In the genomic region with DNA sequence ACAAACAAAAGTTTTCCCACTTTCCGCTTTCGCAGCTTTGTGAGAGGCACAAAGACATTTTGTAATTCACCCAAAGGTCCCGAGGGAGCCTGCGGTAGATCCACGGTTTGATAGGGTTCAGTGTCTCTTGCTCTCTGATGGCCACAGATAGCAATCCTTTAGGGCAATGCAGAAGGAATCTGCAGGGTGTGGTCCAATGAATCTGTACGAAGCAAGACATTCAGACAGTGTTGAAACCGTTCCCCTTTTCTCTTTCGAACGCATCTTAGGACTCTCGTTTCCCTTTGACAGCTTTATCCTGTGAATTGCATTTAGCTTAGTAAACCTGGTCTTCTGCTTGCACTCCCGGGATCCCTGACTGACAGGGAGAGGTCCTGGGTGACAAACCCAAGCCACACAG, we compare ENCODE assay signal across 30 mouse cellular contexts.
A peak's percentile ranks its signal among the peaks of the same experiment; 100 is the strongest.
DNase-seq lines count a peak whose midpoint lies in the region; ATAC-seq lines count a peak whose summit lies in the region.
"Had no signal": no experiment of that assay in that cellular context is flagged by ENCODE, and none has a peak within 500 bp of the region (broad histone marks: within the 10 kb centered on the region; RNA-seq: fewer than 3 reads in every experiment).

No protein-coding gene starts in this region.

- H3K9me3 ChIP-seq in embryonic facial prominence, embryonic 13.5 days = no peaks in the 10 kb centered on the region
- H3K9me3 ChIP-seq in embryonic facial prominence, embryonic 10.5 days = no peaks in the 10 kb centered on the region
- H3K9me3 ChIP-seq: embryonic facial prominence, embryonic 15.5 days; G1E; heart, embryonic 12.5 days; heart, embryonic 15.5 days; hindbrain, embryonic 10.5 days had no signal

- no peaks in the 10 kb centered on the region for H3K36me3 ChIP-seq in embryonic facial prominence, embryonic 13.5 days
- no peaks in the 10 kb centered on the region for H3K36me3 ChIP-seq in embryonic facial prominence, embryonic 10.5 days (replicated peaks)
- H3K36me3 ChIP-seq: embryonic facial prominence, embryonic 15.5 days; heart, embryonic 12.5 days; heart, embryonic 15.5 days; hindbrain, embryonic 10.5 days had no signal

- peak overlapping the region; percentile 24; the same call in 1 of the 2 replicates for H3K4me2 ChIP-seq in embryonic facial prominence, embryonic 13.5 days
- H3K4me2 ChIP-seq: embryonic facial prominence, embryonic 15.5 days; heart, embryonic 12.5 days; heart, embryonic 15.5 days; hindbrain, embryonic 14.5 days had no signal

- no peak overlapping the region for H3K4me3 ChIP-seq in embryonic facial prominence, embryonic 13.5 days
- no peak overlapping the region for H3K4me3 ChIP-seq in embryonic facial prominence, embryonic 10.5 days
- H3K4me3 ChIP-seq: embryonic facial prominence, embryonic 15.5 days; gastrocnemius, adult 2 months; heart, embryonic 12.5 days; heart, embryonic 15.5 days; hindbrain, embryonic 10.5 days had no signal

- H3K9ac ChIP-seq in embryonic facial prominence, embryonic 13.5 days = no peak overlapping the region
- H3K9ac ChIP-seq: embryonic facial prominence, embryonic 15.5 days; forebrain, postnatal 0 days; heart, embryonic 12.5 days; heart, embryonic 15.5 days; hindbrain, embryonic 14.5 days had no signal

- H3K27me3 ChIP-seq in embryonic facial prominence, embryonic 13.5 days = peaks cover 12% of the 10 kb centered on the region
- H3K27me3 ChIP-seq in embryonic facial prominence, embryonic 10.5 days (replicated peaks; ENCODE audit: low read depth, poor library complexity, severe bottlenecking) = peaks cover 67% of the 10 kb centered on the region
- H3K27me3 ChIP-seq: CH12.LX; embryonic facial prominence, embryonic 15.5 days; heart, embryonic 15.5 days; Patski had no signal

- H3K27ac ChIP-seq in embryonic facial prominence, embryonic 13.5 days = no peak overlapping the region
- no peak overlapping the region for H3K27ac ChIP-seq in embryonic facial prominence, embryonic 10.5 days (replicated peaks)
- H3K27ac ChIP-seq: embryonic facial prominence, embryonic 15.5 days; gastrocnemius, adult 2 months; heart, embryonic 15.5 days; hindbrain, embryonic 10.5 days; hindbrain, embryonic 14.5 days; hindbrain, postnatal 0 days had no signal

- 40% methylated on average over 11 of the region's 11 CpGs for WGBS in embryonic facial prominence, embryonic 13.5 days
- WGBS in embryonic facial prominence, embryonic 10.5 days = 58% methylated on average over 11 of the region's 11 CpGs

- no peak for ATAC-seq in embryonic facial prominence, embryonic 13.5 days (ENCODE audit: insufficient number of reproducible peaks, insufficient read depth, low FRiP score, low TSS enrichment, low read depth)
- ATAC-seq in megakaryocyte, adult 5-6 weeks (ENCODE audit: poor library complexity, severe bottlenecking) = peak; percentile 80
- ATAC-seq: forebrain, embryonic 14.5 days; forebrain, postnatal 0 days; hindbrain, postnatal 0 days; inflammation-experienced regulatory T-cells, adult 6 months; Patski had no signal

- DNase-seq in embryonic facial prominence, embryonic 10.5 days (ENCODE audit: low spot score) = no peak
- DNase-seq in 3134 (ENCODE audit: extremely low read depth, insufficient read length, low spot score) = peak; percentile 56
- no peak for DNase-seq in testis, postnatal 14 days (ENCODE audit: low spot score)
- no peak for DNase-seq in spleen, adult 18-20 months
- DNase-seq: adrenal gland, postnatal 10 days; adrenal gland, postnatal 36 days; B cell, adult 2 months; cerebellum, adult 11 months; cerebellum, adult 2 months; cerebellum, adult 9-11 months; cerebellum, postnatal 25 days; forebrain, postnatal 0 days; gastrocnemius, adult 2 months; gastrocnemius, postnatal 14 days; heart, adult 18-20 months; heart, postnatal 10 days; heart, postnatal 36 days had no signal

- peaks cover 25% of the 10 kb centered on the region for H3K4me1 ChIP-seq in embryonic facial prominence, embryonic 13.5 days
- peaks cover 10% of the 10 kb centered on the region for H3K4me1 ChIP-seq in embryonic facial prominence, embryonic 10.5 days
- H3K4me1 ChIP-seq: heart, embryonic 12.5 days; heart, embryonic 15.5 days had no signal
